Mouse (Mus musculus): Measurements from ENCODE around the gene Shc4. TPM values are rescaled to one million over a fixed set of nuclear protein-coding genes. Genes with fewer than 3 reads are reported as not detected.

Gene Shc4
- total and polyA plus RNA-seq, 2 experiments: 0.18 to 0.26 TPM

DNA sequence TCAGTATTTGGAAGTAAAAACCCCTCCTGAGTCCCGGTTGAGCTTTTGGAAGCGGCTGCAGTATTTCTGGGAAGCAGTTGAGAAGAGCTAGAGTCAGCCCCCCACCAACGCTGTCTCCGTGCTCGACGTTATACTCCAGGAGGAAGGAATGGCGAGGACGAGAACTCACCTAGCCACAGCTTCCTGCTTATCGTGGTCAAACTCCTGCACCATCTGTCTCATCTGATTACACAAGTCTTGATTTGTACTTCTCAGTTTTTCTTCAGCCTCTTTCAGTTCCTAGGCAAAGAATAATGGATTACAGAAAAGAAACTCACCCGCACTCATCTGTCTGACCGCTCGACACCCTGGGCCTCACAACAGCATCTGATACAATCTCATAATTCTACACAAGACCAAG, 134.7 kb downstream of the Shc4 start:
- DNase-seq (ENCODE audit: extremely low read depth, low read depth, low spot score): no peak
- TF ChIP-seq POLR2A (IDR thresholded peaks at IDR 0.05; ENCODE audit: extremely low read depth, insufficient read depth, low read length) (no peak), CTCF (IDR thresholded peaks at IDR 0.05; ENCODE audit: low read depth, low read length) (no peak)
- H3K27ac ChIP-seq (replicated peaks; ENCODE audit: insufficient read depth, low read depth, low read length): no peak overlapping the region
- no peak overlapping the region for H3K9ac ChIP-seq (ENCODE audit: low read depth, low read length)
- no peaks in the 10 kb centered on the region for H3K79me2 ChIP-seq (ENCODE audit: control insufficient read depth, insufficient read depth, low read length)
- no peaks in the 10 kb centered on the region for H3K27me3 ChIP-seq (ENCODE audit: control insufficient read depth, insufficient read depth, low read length)
- WGBS: 93% methylated on average over 12 of the region's 12 CpGs
- peaks cover 14% of the 10 kb centered on the region for H3K36me3 ChIP-seq (ENCODE audit: control insufficient read depth, insufficient read depth, low read length)
- no peaks in the 10 kb centered on the region for H3K4me1 ChIP-seq (ENCODE audit: control insufficient read depth, insufficient read depth, low read length)
- H3K4me3 ChIP-seq (ENCODE audit: insufficient read depth, low read depth, low read length): no peak overlapping the region

DNA sequence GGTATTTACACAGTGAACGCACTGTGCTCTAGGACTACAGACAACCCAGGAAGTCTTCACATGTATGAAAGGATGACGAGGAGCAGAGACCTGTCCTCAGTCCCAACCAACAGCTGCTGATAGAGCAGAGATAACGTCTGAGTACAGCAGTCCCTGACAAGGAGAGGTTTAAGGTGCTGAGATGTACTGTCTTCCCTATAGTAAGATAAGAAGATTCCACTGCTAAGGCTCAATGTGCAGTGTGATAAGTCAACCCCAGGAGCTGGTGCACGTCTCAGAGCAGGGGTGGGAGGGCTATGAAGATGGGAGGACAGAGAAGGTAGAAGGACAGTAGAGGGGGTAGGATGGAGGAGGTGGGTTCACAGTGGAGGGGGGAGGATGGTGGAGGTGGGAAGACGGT, 142.9 kb downstream of the Shc4 start:
- no peak for DNase-seq (ENCODE audit: extremely low read depth, low read depth, low spot score)
- Histone ChIP-seq H3K79me2 (ENCODE audit: control insufficient read depth, insufficient read depth, low read length) (no peaks in the 10 kb centered on the region), H3K36me3 (ENCODE audit: control insufficient read depth, insufficient read depth, low read length) (peaks cover 36% of the 10 kb centered on the region), H3K4me1 (ENCODE audit: control insufficient read depth, insufficient read depth, low read length) (no peaks in the 10 kb centered on the region), H3K4me3 (ENCODE audit: insufficient read depth, low read depth, low read length) (no peak overlapping the region), H3K27me3 (ENCODE audit: control insufficient read depth, insufficient read depth, low read length) (no peaks in the 10 kb centered on the region), H3K27ac (replicated peaks; ENCODE audit: insufficient read depth, low read depth, low read length) (no peak overlapping the region), H3K9ac (ENCODE audit: low read depth, low read length) (no peak overlapping the region)
- 96% methylated on average over 5 of the region's 5 CpGs for WGBS
- TF ChIP-seq CTCF (IDR thresholded peaks at IDR 0.05; ENCODE audit: low read depth, low read length): no peak
- no peak for TF ChIP-seq POLR2A (IDR thresholded peaks at IDR 0.05; ENCODE audit: extremely low read depth, insufficient read depth, low read length)

DNA sequence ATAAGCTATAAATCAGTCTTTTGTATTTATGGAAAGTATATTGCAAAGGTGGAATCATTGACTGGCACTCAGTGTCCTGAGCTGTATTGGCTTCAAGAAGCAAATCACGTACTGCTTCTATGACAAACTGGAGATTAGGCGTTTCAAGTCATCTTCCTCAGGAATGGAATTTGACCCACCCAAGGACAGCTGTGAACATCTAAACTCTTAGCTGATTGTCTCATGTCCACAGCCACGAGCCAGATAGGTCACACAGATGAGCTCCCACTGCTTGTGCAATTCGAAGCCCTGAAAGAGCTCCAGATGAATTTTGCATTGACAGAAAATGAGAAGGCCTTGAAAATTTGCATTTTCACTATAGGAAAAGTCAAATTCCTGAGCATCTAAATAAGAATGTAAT, 146.3 kb downstream of the Shc4 start:
- Histone ChIP-seq H3K4me3 (ENCODE audit: insufficient read depth, low read depth, low read length) (no peak overlapping the region), H3K9ac (ENCODE audit: low read depth, low read length) (no peak overlapping the region), H3K4me1 (ENCODE audit: control insufficient read depth, insufficient read depth, low read length) (no peaks in the 10 kb centered on the region), H3K27me3 (ENCODE audit: control insufficient read depth, insufficient read depth, low read length) (no peaks in the 10 kb centered on the region), H3K79me2 (ENCODE audit: control insufficient read depth, insufficient read depth, low read length) (no peaks in the 10 kb centered on the region), H3K27ac (replicated peaks; ENCODE audit: insufficient read depth, low read depth, low read length) (no peak overlapping the region), H3K36me3 (ENCODE audit: control insufficient read depth, insufficient read depth, low read length) (peaks cover 44% of the 10 kb centered on the region)
- TF ChIP-seq POLR2A (IDR thresholded peaks at IDR 0.05; ENCODE audit: extremely low read depth, insufficient read depth, low read length) (no peak), CTCF (IDR thresholded peaks at IDR 0.05; ENCODE audit: low read depth, low read length) (no peak)
- 86% methylated on average over 4 of the region's 4 CpGs for WGBS
- no peak for DNase-seq (ENCODE audit: extremely low read depth, low read depth, low spot score)

Other genes starting within 250 kb of the Shc4 start
- gene Gm9913, start 219.1 kb downstream of the Shc4 start, total RNA-seq (2014; rRNA removed): not detected in 2 replicates
- not detected in 2 replicates for gene Gm9913, start 219.1 kb downstream of the Shc4 start, polyA plus RNA-seq (2012; rRNA removed)
- 2.6 and 3.6 TPM in 2 replicates for gene Fbn1, start 216.2 kb downstream of the Shc4 start, total RNA-seq (2014; rRNA removed)
- 0.56 and 0.84 TPM in 2 replicates for gene Fbn1, start 216.2 kb downstream of the Shc4 start, polyA plus RNA-seq (2012; rRNA removed)
- 2.5 and 3.0 TPM in 2 replicates for gene Cep152, start 99.0 kb downstream of the Shc4 start, total RNA-seq (2014; rRNA removed)
- gene Cep152, start 99.0 kb downstream of the Shc4 start, polyA plus RNA-seq (2012; rRNA removed): 0.57 and 0.69 TPM in 2 replicates
- 7.9 and 11.1 TPM in 2 replicates for gene Eid1, start 51.1 kb downstream of the Shc4 start, total RNA-seq (2014; rRNA removed)
- 4.4 and 4.5 TPM in 2 replicates for gene Eid1, start 51.1 kb downstream of the Shc4 start, polyA plus RNA-seq (2012; rRNA removed)
- 25.7 and 26.0 TPM in 2 replicates for gene Secisbp2l, start 58.7 kb upstream of the Shc4 start, total RNA-seq (2014; rRNA removed)
- gene Secisbp2l, start 58.7 kb upstream of the Shc4 start, polyA plus RNA-seq (2012; rRNA removed): 7.5 and 8.0 TPM in 2 replicates
- gene Galk2, start 135.0 kb upstream of the Shc4 start, total RNA-seq (2014; rRNA removed): 26.0 and 30.4 TPM in 2 replicates
- gene Galk2, start 135.0 kb upstream of the Shc4 start, polyA plus RNA-seq (2012; rRNA removed): 11.5 and 11.8 TPM in 2 replicates
- gene Cops2, start 135.0 kb upstream of the Shc4 start, total RNA-seq (2014; rRNA removed): 48.7 and 65.5 TPM in 2 replicates
- gene Cops2, start 135.0 kb upstream of the Shc4 start, polyA plus RNA-seq (2012; rRNA removed): 5.6 and 6.0 TPM in 2 replicates

Measured in liver, adult 2 months (tissue).